Mouse (Mus musculus): ENCODE results near the gene Inpp5f. TPM values are rescaled to one million over a fixed set of nuclear protein-coding genes. Genes with fewer than 3 reads are reported as not detected.
"Not testable (repeated sequence)": the region's sequence is repeated elsewhere in the genome, so short reads cannot be mapped to it uniquely, and the experiment has no call there.

The Inpp5f gene
- 16.8 and 18.4 TPM in 2 replicates for polyA plus RNA-seq (2012; ENCODE audit: insufficient read depth, insufficient read length, missing spikeins)

GRCm38 (mm10) chr7:128610897-128611798 lies at the start of gene Inpp5f:
Gene Inpp5f (plus strand): TSS chr7:128611328.
- H3K27ac ChIP-seq (ENCODE audit: insufficient read depth, low read depth, low read length): peak within 1 kb of the TSS; percentile 46
- peak within 1 kb of the TSS; percentile 99 for H3K4me3 ChIP-seq (ENCODE audit: insufficient read depth, low read length)
- TF ChIP-seq CTCF (IDR thresholded peaks at IDR 0.05; ENCODE audit: low read depth, low read length): no peak
- no peak for TF ChIP-seq POLR2A (IDR thresholded peaks at IDR 0.05; ENCODE audit: borderline replicate concordance, low read depth, low read length)
- peaks cover 19% of the 10 kb centered on the region for H3K4me1 ChIP-seq (ENCODE audit: control insufficient read depth, insufficient read depth, low read length)

- no peak overlapping the region for H3K27ac ChIP-seq (ENCODE audit: insufficient read depth, low read depth, low read length)
- H3K4me3 ChIP-seq (ENCODE audit: insufficient read depth, low read length): no peak overlapping the region
- no peaks in the 10 kb centered on the region for H3K4me1 ChIP-seq (ENCODE audit: control insufficient read depth, insufficient read depth, low read length)
- TF ChIP-seq CTCF (IDR thresholded peaks at IDR 0.05; ENCODE audit: low read depth, low read length) (peak; percentile 92), POLR2A (IDR thresholded peaks at IDR 0.05; ENCODE audit: borderline replicate concordance, low read depth, low read length) (no peak)
Observed at GRCm38 (mm10) chr7:128563373-128563772, 47.8 kb upstream of the Inpp5f start.

- Histone ChIP-seq H3K4me3 (ENCODE audit: insufficient read depth, low read length) (no peak overlapping the region), H3K27ac (ENCODE audit: insufficient read depth, low read depth, low read length) (no peak overlapping the region), H3K4me1 (ENCODE audit: control insufficient read depth, insufficient read depth, low read length) (peaks cover 9% of the 10 kb centered on the region)
- TF ChIP-seq POLR2A (IDR thresholded peaks at IDR 0.05; ENCODE audit: borderline replicate concordance, low read depth, low read length) (no peak), CTCF (IDR thresholded peaks at IDR 0.05; ENCODE audit: low read depth, low read length) (no peak)
Observed at GRCm38 (mm10) chr7:128566311-128566710, 44.8 kb upstream of the Inpp5f start.

- Histone ChIP-seq H3K27ac (ENCODE audit: insufficient read depth, low read depth, low read length) (no peak overlapping the region), H3K4me3 (ENCODE audit: insufficient read depth, low read length) (no peak overlapping the region), H3K4me1 (ENCODE audit: control insufficient read depth, insufficient read depth, low read length) (peaks cover 11% of the 10 kb centered on the region)
- TF ChIP-seq CTCF (IDR thresholded peaks at IDR 0.05; ENCODE audit: low read depth, low read length) (no peak), POLR2A (IDR thresholded peaks at IDR 0.05; ENCODE audit: borderline replicate concordance, low read depth, low read length) (no peak)
Observed at GRCm38 (mm10) chr7:128567561-128568244, 43.4 kb upstream of the Inpp5f start.

GRCm38 (mm10) chr7:128569429-128569828 lies 41.7 kb upstream of the Inpp5f start:
- not testable (repeated sequence) for H3K27ac ChIP-seq (ENCODE audit: insufficient read depth, low read depth, low read length); H3K4me3 ChIP-seq (ENCODE audit: insufficient read depth, low read length)

GRCm38 (mm10) chr7:128569987-128570656 lies 41.0 kb upstream of the Inpp5f start:
- Histone ChIP-seq H3K27ac (ENCODE audit: insufficient read depth, low read depth, low read length) (no peak overlapping the region), H3K4me3 (ENCODE audit: insufficient read depth, low read length) (no peak overlapping the region), H3K4me1 (ENCODE audit: control insufficient read depth, insufficient read depth, low read length) (peaks cover 11% of the 10 kb centered on the region)
- TF ChIP-seq CTCF (IDR thresholded peaks at IDR 0.05; ENCODE audit: low read depth, low read length) (no peak), POLR2A (IDR thresholded peaks at IDR 0.05; ENCODE audit: borderline replicate concordance, low read depth, low read length) (no peak)

More at GRCm38 (mm10) chr7:128569429-128569828, 41.7 kb upstream of the Inpp5f start:
- peaks cover 11% of the 10 kb centered on the region for H3K4me1 ChIP-seq (ENCODE audit: control insufficient read depth, insufficient read depth, low read length)

GRCm38 (mm10) chr7:128570657-128571056 lies 40.5 kb upstream of the Inpp5f start:
- not testable (repeated sequence) for H3K4me3 ChIP-seq (ENCODE audit: insufficient read depth, low read length); H3K27ac ChIP-seq (ENCODE audit: insufficient read depth, low read depth, low read length)
- H3K4me1 ChIP-seq (ENCODE audit: control insufficient read depth, insufficient read depth, low read length): peaks cover 13% of the 10 kb centered on the region

- peaks cover 17% of the 10 kb centered on the region for H3K4me1 ChIP-seq (ENCODE audit: control insufficient read depth, insufficient read depth, low read length)
- no peak overlapping the region for H3K27ac ChIP-seq (ENCODE audit: insufficient read depth, low read depth, low read length)
- no peak overlapping the region for H3K4me3 ChIP-seq (ENCODE audit: insufficient read depth, low read length)
- TF ChIP-seq CTCF (IDR thresholded peaks at IDR 0.05; ENCODE audit: low read depth, low read length): no peak
- no peak for TF ChIP-seq POLR2A (IDR thresholded peaks at IDR 0.05; ENCODE audit: borderline replicate concordance, low read depth, low read length)
Observed at GRCm38 (mm10) chr7:128572030-128572429, 39.1 kb upstream of the Inpp5f start.

GRCm38 (mm10) chr7:128575211-128575610 lies 35.9 kb upstream of the Inpp5f start:
- Histone ChIP-seq H3K4me3 (ENCODE audit: insufficient read depth, low read length) (no peak overlapping the region), H3K4me1 (ENCODE audit: control insufficient read depth, insufficient read depth, low read length) (peaks cover 10% of the 10 kb centered on the region), H3K27ac (ENCODE audit: insufficient read depth, low read depth, low read length) (no peak overlapping the region)
- no peak for TF ChIP-seq CTCF (IDR thresholded peaks at IDR 0.05; ENCODE audit: low read depth, low read length)
- TF ChIP-seq POLR2A (IDR thresholded peaks at IDR 0.05; ENCODE audit: borderline replicate concordance, low read depth, low read length): no peak

- TF ChIP-seq POLR2A (IDR thresholded peaks at IDR 0.05; ENCODE audit: borderline replicate concordance, low read depth, low read length): no peak
- Histone ChIP-seq H3K4me3 (ENCODE audit: insufficient read depth, low read length) (no peak overlapping the region), H3K27ac (ENCODE audit: insufficient read depth, low read depth, low read length) (no peak overlapping the region), H3K4me1 (ENCODE audit: control insufficient read depth, insufficient read depth, low read length) (peaks cover 8% of the 10 kb centered on the region)
Observed at GRCm38 (mm10) chr7:128575794-128576193, 35.3 kb upstream of the Inpp5f start.

Measured in bone marrow macrophage, adult 2 months (primary cell).